Mouse (Mus musculus) lung, adult 2 months (tissue): ENCODE data around the gene Spag9.

ENCODE experiments used
- CTCF ChIP-seq: fragments of 200-500 bp; IDR thresholded peaks from 2 replicates; pipeline ENCODE4 v1.5.1; 2011; ENCODE audit warnings: mild to moderate bottlenecking, low read length, control low read depth; ENCODE audit not compliant: insufficient read depth
- POLR2A ChIP-seq: fragments of 200-500 bp; IDR thresholded peaks from 2 replicates; pipeline ENCODE4 v1.6.1; 2011; ENCODE audit warnings: low read depth, mild to moderate bottlenecking, control low read depth, low read length, borderline replicate concordance; ENCODE audit errors: extremely low read depth

DNA sequence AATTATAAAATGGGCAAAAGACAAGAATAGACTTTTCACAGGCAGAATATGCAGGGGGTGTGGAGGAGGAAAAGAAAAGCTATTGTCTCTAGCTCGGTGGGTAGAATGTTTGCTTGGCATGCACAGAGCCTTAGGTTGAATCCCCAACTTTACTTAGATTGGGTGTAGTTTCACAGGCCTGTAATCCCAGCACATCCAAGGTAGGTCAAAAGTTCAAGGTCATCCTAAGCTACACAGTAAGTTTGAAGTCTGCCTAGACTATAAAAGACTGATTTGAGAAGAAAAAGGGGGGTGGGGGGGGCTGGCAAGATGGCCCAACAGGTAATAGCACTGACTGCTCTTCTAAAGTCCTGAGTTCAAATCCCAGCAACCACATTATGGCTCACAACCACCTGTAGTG, 26.1 kb upstream of the Spag9 start:
- TF ChIP-seq CTCF = no peak
- TF ChIP-seq POLR2A = no peak
